Mouse (Mus musculus) heart, embryonic 11.5 days (tissue): Measurements from ENCODE around the gene Zfp503. TPM values are rescaled to one million over a fixed set of nuclear protein-coding genes. Genes with fewer than 3 reads are reported as not detected.

Experiments used
- ATAC-seq: fragments of 200-750 bp; cut with Nextera tagmentation; replicated peaks from 2 replicates; pipeline ENCODE4 v1.8.0; 2017; ENCODE audit warnings: moderate library complexity; ENCODE audit not compliant: insufficient number of reproducible peaks, low FRiP score, low TSS enrichment
- H3K27ac ChIP-seq: fragments of 300-500 bp; sonication (generic); 2 replicates; pipeline ENCODE4 v1.5.1; 2014; ENCODE audit warnings: mild to moderate bottlenecking, low read depth, low read length
- H3K27me3 ChIP-seq: fragments of 300-500 bp; sonication (generic); 2 replicates; pipeline ENCODE4 v1.6.1; 2014; ENCODE audit warnings: mild to moderate bottlenecking, low read length, mixed read lengths; ENCODE audit not compliant: control insufficient read depth, insufficient read depth
- H3K36me3 ChIP-seq: fragments of 300-500 bp; sonication (generic); 2 replicates; pipeline ENCODE4 v1.6.1; 2014; ENCODE audit warnings: mild to moderate bottlenecking, low read length, moderate library complexity, mixed read lengths; ENCODE audit not compliant: control insufficient read depth, insufficient read depth
- H3K4me1 ChIP-seq: fragments of 300-500 bp; sonication (generic); 2 replicates; pipeline ENCODE4 v1.6.1; 2014; ENCODE audit warnings: low read length; ENCODE audit not compliant: control insufficient read depth, insufficient read depth
- H3K4me2 ChIP-seq: fragments of 300-500 bp; sonication (generic); 2 replicates; pipeline ENCODE4 v1.6.1; 2014; ENCODE audit warnings: mild to moderate bottlenecking, moderate library complexity
- H3K4me3 ChIP-seq: fragments of 300-500 bp; sonication (generic); 2 replicates; pipeline ENCODE4 v1.5.1; 2014; ENCODE audit warnings: low read depth, low read length
- H3K9ac ChIP-seq: fragments of 300-500 bp; sonication (generic); 2 replicates; pipeline ENCODE4 v1.6.1; 2014; ENCODE audit warnings: mild to moderate bottlenecking, low read depth, low read length, moderate library complexity
- H3K9me3 ChIP-seq: fragments of 300-500 bp; sonication (generic); replicated peaks from 2 replicates; pipeline ENCODE4 v1.6.1; 2016; ENCODE audit warnings: low read length; ENCODE audit not compliant: control insufficient read depth
- WGBS: fragments of 180-500 bp; shearing (Covaris S2); extraction: QIAGEN DNeasy Blood & Tissue Kit; methylation state at CpG from one replicate; pipeline ENCODE4 v1.1.7; 2014; ENCODE audit not compliant: insufficient replicate concordance; 5-methylcytosine and 5-hydroxymethylcytosine counted together
- polyA plus RNA-seq: library from polyadenylated mRNA; unstranded; fragments of >200 nt; fragmentation: Nextera tagmentation; extraction: Ambion mirVana; gene quantifications from 2 replicates; pipeline ENCODE4 v1.2.1, GENCODE M21; 2014

Zfp503 gene
- polyA plus RNA-seq, 1 experiment from 2014 or later, result 3.3 TPM

DNA sequence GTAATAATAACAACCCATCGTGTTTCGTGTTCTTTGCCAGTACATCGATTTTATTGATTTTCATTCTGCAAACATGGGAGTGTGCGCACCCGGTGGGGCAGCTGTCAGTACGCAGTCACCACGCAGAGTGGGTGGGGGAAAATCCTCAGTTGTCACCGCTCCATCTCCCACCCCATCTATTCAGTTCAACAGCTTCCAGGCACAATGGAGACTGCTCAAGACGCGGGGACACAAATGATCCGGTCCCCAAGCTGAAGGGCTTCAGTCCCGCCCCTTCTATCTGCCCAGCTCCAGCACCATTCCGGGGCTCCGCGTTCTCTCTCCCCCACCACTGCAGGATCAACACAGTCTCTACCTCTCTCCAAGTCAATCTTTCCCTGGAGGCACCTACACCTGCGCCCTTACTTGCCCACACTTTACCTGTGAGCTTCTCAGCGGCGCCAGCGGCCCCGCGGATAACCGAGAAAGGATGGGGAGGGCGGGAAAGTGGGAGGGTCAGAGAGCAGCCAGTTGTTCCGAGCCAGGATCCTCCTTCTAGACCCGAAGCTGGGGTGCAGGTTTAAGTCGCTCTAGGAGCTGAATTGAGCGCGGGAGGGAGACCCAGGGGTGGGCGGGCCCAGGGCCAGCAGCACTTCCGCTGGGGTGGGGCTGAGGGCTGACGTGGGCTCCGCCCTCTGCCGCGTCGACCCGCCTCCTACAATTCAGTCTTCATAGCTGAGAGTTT lies 5.8 kb upstream of the Zfp503 start:
- Histone ChIP-seq H3K27me3 (peaks cover 52% of the 10 kb centered on the region), H3K9me3 (no peaks in the 10 kb centered on the region), H3K9ac (peak overlapping the region; percentile 60; the same call in 1 of the 2 replicates), H3K4me1 (peaks cover 15% of the 10 kb centered on the region), H3K4me3 (peak overlapping the region; percentile 59), H3K4me2 (peak overlapping the region; percentile 97), H3K27ac (no peak overlapping the region), H3K36me3 (no peaks in the 10 kb centered on the region)
- WGBS, result under 1% methylated on average over 36 of the region's 36 CpGs
- peak; percentile 71; the same call in 1 of the 2 replicates for ATAC-seq

DNA sequence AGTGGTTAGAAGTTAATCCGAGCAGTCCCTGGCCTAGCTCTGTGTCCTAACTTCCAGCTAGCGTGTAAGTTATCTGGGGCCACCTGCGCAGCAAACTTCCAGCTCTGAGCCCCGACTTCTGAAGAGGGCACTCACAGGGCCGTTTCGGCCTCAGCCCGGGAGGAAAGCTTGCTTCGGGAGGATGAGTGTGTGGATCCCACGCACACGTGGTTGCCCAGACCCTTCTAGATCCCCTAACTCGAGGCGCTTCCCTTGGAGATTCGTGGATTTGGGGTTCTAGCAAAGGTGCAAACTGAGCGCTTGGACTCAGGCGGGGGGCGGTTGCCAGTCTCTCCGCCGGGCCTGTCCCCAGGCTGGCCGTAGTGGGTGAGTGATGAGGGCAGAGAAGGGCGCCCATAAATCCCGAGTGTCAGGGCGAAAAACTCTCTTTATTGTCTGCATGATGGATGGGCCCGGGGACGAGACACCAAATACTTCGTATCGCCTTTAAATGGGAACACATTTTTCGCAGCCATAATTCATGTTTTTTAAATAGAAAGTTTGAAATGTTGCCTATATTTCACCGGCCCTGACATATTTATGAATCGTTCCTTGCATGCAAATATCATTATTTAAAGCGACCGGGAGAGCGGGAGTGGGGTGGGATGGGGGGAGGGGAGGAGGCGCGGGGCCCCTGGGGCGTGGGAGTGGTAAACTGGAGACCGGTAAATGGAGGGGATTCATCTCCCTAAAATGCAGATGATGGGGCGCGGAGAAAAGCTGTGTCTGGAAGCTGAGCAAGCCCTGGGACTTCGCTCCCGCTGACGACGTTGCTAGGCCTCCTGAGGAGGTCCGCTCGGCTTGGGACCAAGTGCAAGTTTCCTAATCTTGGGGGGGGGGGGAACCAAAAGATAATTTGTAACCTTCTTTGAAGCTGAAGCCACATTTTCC lies 4.9 kb upstream of the Zfp503 start:
- H3K9ac ChIP-seq, result 0 out of 2 replicates have a peak overlapping the region, but pooled peaks have one; percentile 60
- no peaks in the 10 kb centered on the region for H3K9me3 ChIP-seq
- peak overlapping the region; percentile 59 for H3K4me3 ChIP-seq
- peaks cover 15% of the 10 kb centered on the region for H3K4me1 ChIP-seq
- no peaks in the 10 kb centered on the region for H3K36me3 ChIP-seq
- H3K27me3 ChIP-seq, result peaks cover 60% of the 10 kb centered on the region
- no peak for ATAC-seq
- peak overlapping the region; percentile 97 for H3K4me2 ChIP-seq
- WGBS, result 2% methylated on average over 44 of the region's 44 CpGs
- no peak overlapping the region for H3K27ac ChIP-seq

DNA sequence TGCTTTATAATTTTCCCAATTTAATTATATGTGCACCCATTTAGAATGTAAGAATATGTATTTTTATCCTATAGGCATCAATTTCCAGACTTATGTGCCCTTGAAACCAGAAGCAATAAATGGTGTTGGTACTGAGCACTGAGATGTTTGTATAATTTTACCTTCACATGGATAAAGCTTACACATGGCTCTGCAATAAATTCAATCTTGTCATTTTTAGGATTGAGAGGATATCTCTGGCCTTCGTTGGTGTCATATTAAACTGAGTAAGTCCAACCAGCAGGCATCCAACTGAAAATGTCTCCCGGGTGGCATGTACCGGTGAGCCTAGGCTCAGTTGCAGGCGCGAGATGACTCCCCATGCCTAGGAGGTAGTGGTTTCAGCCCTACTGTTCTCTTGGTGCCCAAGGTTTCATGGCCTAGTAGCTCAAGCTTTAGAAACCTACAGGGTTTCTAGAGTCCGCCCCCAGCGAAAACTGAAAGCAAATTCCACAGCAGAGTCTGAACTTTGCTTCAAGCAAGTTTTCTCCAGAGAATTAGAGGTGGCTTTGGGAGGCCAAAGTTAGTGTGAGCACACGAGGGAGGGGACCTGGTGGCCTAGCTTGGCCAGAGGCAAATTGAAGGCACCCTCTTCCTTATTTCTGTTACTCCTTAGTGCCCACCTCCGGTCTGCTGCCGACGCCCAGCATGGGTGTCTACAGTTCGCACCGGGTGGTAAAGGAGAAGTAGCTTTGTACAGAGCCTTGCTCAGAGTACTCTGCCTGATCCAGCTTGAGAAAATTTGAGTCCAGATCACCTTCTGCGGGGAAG lies 4.1 kb upstream of the Zfp503 start:
- ATAC-seq, result no peak
- Histone ChIP-seq H3K4me3 (peak overlapping the region; percentile 59), H3K27ac (no peak overlapping the region), H3K9me3 (no peaks in the 10 kb centered on the region), H3K9ac (0 out of 2 replicates have a peak overlapping the region, but pooled peaks have one; percentile 47), H3K4me1 (peaks cover 22% of the 10 kb centered on the region), H3K4me2 (peak overlapping the region; percentile 97), H3K36me3 (no peaks in the 10 kb centered on the region), H3K27me3 (peaks cover 63% of the 10 kb centered on the region)
- WGBS, result 20% methylated on average over 14 of the region's 14 CpGs

DNA sequence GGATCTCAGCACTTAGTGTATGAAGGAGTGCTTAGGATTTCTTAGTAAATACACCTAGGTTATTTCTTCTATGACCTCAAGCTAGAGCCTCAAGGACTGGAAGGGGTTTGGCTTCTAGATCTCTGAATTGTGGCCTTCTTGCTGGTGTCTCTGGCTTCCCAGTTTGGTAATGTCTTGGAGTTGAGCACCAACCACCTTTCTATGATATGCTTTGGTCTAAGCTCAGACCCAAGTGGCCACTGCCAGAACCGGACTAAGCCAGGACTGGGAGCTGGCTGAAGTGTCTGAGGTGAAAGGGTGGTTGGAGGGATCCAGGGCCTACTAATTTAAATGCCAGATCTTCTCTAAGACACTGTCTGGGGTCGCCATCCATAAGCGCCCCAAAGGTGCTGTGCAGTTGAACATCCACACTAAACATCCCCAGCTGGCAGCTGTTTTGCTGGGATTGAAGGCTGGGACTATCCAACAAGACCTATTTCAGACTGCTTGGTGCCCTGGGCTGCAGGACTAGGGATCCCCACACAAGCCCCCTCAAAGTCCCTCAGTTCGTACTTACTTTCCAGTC lies 3.0 kb upstream of the Zfp503 start:
- H3K4me3 ChIP-seq, result no peak overlapping the region
- H3K36me3 ChIP-seq, result no peaks in the 10 kb centered on the region
- H3K27me3 ChIP-seq, result peaks cover 65% of the 10 kb centered on the region
- H3K4me2 ChIP-seq, result no peak overlapping the region
- H3K27ac ChIP-seq, result no peak overlapping the region
- no peaks in the 10 kb centered on the region for H3K9me3 ChIP-seq
- H3K4me1 ChIP-seq, result peaks cover 22% of the 10 kb centered on the region
- 51% methylated on average over 4 of the region's 4 CpGs for WGBS
- ATAC-seq, result no peak
- no peak overlapping the region for H3K9ac ChIP-seq

DNA sequence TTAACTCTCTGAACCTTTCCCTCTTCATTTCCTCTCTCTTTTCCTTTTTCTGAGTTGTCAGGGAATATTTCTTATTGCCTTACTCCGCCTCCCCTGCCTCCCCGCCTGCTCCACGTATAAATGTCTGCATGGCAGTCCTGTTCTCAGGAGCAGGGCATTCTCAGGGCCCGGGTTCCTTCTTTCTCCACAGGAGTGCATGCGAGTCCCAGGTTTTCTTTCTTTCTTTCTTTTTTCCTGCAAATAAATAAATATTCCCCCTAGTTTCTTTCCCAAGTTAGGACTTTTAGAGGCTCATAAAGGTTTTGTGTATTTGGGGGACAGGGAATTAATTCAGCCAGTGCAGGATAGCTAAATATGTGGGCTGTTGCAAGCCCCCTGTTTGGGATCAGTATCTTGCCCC lies 2.5 kb upstream of the Zfp503 start:
- Histone ChIP-seq H3K4me1 (peaks cover 22% of the 10 kb centered on the region), H3K36me3 (no peaks in the 10 kb centered on the region), H3K4me3 (peak overlapping the region; percentile 56; the same call in 1 of the 2 replicates), H3K4me2 (peak overlapping the region; percentile 89; the same call in 1 of the 2 replicates), H3K27ac (no peak overlapping the region), H3K9ac (no peak overlapping the region), H3K27me3 (peaks cover 68% of the 10 kb centered on the region), H3K9me3 (no peaks in the 10 kb centered on the region)
- ATAC-seq, result no peak
- WGBS, result 19% methylated on average over 5 of the region's 5 CpGs

DNA sequence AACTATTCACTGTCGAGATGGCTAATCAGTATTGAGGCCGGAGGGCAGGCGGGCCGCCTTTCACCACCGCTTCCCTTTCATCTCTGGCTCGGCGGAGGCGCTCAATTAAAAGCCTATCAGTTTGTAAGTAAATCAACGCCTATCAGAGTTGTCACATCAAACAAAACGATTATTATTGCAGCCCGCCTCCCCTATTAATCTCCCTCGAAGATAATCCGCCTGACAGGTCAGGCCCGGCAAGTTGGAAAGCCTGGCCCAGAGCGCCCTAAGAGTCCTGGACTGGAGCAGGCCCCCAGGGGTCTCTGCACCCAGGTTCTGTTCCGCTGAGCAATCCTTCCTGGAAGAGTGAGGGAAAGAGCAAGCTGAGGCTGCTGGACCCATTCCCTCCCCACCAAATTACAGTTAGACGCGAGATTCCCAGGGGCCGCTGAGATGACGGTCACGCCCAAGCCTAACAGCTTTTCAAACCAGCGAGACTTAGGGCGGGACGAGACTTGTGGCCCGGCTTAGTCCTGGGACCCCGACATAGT lies 1.9 kb upstream of the Zfp503 start:
- WGBS, result 1% methylated on average over 26 of the region's 26 CpGs
- Histone ChIP-seq H3K9me3 (no peaks in the 10 kb centered on the region), H3K27me3 (peaks cover 68% of the 10 kb centered on the region), H3K36me3 (no peaks in the 10 kb centered on the region), H3K27ac (no peak overlapping the region), H3K4me2 (peak overlapping the region; percentile 89), H3K9ac (peak overlapping the region; percentile 39; the same call in 1 of the 2 replicates), H3K4me3 (peak overlapping the region; percentile 56), H3K4me1 (peaks cover 22% of the 10 kb centered on the region)
- no peak for ATAC-seq

DNA sequence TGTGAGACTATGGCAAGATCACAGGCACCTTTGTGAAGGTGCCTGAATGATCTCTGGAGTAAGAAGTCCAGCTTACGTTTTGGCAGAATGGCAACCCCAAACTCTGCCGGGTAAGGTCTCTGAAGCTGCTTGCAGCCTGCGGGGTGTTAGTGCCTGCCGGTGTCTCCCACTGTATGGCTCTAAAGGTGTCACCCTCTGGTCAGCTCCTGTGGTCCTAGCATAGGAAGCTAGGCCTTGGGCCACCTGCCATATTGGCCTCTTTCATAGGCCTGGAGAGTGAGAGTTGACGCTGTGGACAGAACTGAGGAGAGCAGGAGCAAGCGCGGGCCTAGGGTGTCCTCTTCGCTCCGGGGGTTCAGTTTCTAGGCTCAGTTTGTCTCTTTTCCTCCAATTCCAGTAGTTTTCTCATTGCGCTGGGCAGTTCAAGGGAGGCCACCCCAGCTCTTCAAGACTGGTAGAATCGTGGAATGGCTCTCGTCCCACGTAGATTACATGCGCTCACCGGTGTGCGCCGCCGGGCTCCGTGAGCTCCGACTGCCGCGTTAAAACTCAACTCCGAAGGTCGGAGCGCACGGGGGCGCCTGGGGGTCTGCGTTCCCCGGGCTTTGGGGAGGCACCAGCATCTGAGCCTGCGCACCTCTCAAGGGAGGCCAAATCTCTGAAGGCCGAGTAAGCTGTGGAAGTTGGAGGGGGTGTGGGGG lies 1.1 kb upstream of the Zfp503 start:
- Histone ChIP-seq H3K4me1 (peaks cover 24% of the 10 kb centered on the region), H3K4me3 (peak overlapping the region; percentile 56), H3K27me3 (peaks cover 70% of the 10 kb centered on the region), H3K9ac (peak overlapping the region; percentile 53; the same call in 1 of the 2 replicates), H3K36me3 (no peaks in the 10 kb centered on the region; the same call in 1 of the 2 replicates), H3K27ac (peak overlapping the region; percentile 29; the same call in 1 of the 2 replicates), H3K4me2 (peak overlapping the region; percentile 89), H3K9me3 (no peaks in the 10 kb centered on the region)
- ATAC-seq, result no peak
- 2% methylated on average over 31 of the region's 31 CpGs for WGBS
